Comparison of ENCODE assay signal across 8 mouse cellular contexts in the genomic region with DNA sequence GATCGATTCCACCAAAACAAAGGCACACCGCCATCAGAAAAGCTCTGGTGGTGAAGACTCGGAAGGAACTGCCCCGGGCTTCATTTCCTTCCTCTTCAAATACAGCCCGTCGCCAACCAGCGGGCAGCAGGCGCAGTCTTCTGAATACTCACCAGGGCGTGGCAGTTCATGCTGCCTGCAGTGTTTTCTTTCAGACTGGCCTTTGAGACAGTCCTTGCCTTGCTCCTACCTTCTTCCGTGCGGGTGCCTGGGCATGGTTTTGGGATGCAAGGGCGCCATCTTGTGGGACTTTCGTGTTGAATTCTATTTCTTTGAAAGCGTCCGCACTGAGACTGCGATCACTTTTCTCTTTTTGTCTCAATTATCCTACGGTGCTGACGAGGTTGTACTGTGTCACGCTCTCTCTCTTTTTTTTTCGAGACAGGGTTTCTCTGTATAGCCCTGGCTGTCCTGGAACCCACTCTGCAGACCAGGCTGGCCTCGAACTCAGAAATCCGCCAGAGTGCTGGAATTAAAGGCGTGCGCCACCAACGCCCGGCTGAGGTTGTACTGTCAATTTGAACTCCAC. TPM values are rescaled to one million over a fixed set of nuclear protein-coding genes. Genes with fewer than 3 reads are reported as not detected.
A peak's percentile ranks its signal among the peaks of the same experiment; 100 is the strongest.
DNase-seq lines count a peak whose midpoint lies in the region; ATAC-seq and TF ChIP-seq lines count a peak whose summit lies in the region.

No protein-coding gene starts in this region.

- ATAC-seq in activated CD4-positive, CD25-positive, alpha-beta regulatory T cell, adult 4 months = peak; percentile 92
- ATAC-seq in hindbrain, embryonic 16.5 days = peak; percentile 93
- peak; percentile 97 for ATAC-seq in megakaryocyte, adult 5-6 weeks (ENCODE audit: poor library complexity, severe bottlenecking)

- H3K9me3 ChIP-seq in hindbrain, embryonic 16.5 days (ENCODE audit: control insufficient read depth, low read length) = no peaks in the 10 kb centered on the region

- no peak overlapping the region; the same call in 1 of the 2 replicates for H3K27ac ChIP-seq in hindbrain, embryonic 16.5 days (ENCODE audit: low read depth, low read length)
- peak overlapping the region; percentile 62 for H3K27ac ChIP-seq in left cerebral cortex, adult 2 months

- intact Hi-C loops in left cerebral cortex, adult 2 months (cut with DNase I) = loop anchor here (1.0 kb wide), 2 partner anchors 84 to 230 kb away; partner anchors contain the start of genes Mrpl57 and Ska3

- peak overlapping the region; percentile 66 for H3K9ac ChIP-seq in hindbrain, embryonic 16.5 days (ENCODE audit: low read depth, low read length)

- H3K4me3 ChIP-seq in hindbrain, embryonic 16.5 days (ENCODE audit: low read length) = peak overlapping the region; percentile 33
- peak overlapping the region; percentile 36 for H3K4me3 ChIP-seq in left cerebral cortex, adult 2 months

- DNase-seq in cerebellum, postnatal 4 days (ENCODE audit: low spot score in 2 of 2) = peak; percentile 71 to 80
- peak; percentile 87 for DNase-seq in gastrocnemius, adult 18-20 months (ENCODE audit: low spot score)
- peak; percentile 83 to 85 for DNase-seq in left cerebral cortex, adult 2 months (ENCODE audit: extremely low spot score in 1 of 2, low spot score in 2 of 2)
- DNase-seq in right cerebral cortex, adult 18-20 months = peak; percentile 90
- DNase-seq in urinary bladder, adult 2 months (ENCODE audit: low spot score) = peak; percentile 66

- 20% methylated on average over 26 of the region's 26 CpGs for WGBS in hindbrain, embryonic 16.5 days

- no peaks in the 10 kb centered on the region for H3K27me3 ChIP-seq in hindbrain, embryonic 16.5 days (replicated peaks; ENCODE audit: control insufficient read depth, insufficient read depth, low read length)

- peak overlapping the region; percentile 54 for H3K4me2 ChIP-seq in hindbrain, embryonic 16.5 days (ENCODE audit: low read length)

- H3K36me3 ChIP-seq in hindbrain, embryonic 16.5 days (ENCODE audit: control insufficient read depth, insufficient read depth, low read length) = no peaks in the 10 kb centered on the region

- peak; percentile 75 for TF ChIP-seq CTCF in left cerebral cortex, adult 2 months (IDR thresholded peaks at IDR 0.05)

- H3K4me1 ChIP-seq in hindbrain, embryonic 16.5 days (ENCODE audit: control insufficient read depth, insufficient read depth, low read depth, low read length) = 0 out of 2 replicates have a peak, but pooled peaks cover 2% of the 10 kb centered on the region

RNA-seq across cellular contexts. Expression of gene Zdhhc20, which starts 20.5 kb away (rescaled TPM):
- polyA plus RNA-seq in activated CD4-positive, CD25-positive, alpha-beta regulatory T cell, adult 4 months (2017; shearing (Covaris generic)) = 100 to 1,000 TPM; 212 to 237 TPM
- total RNA-seq in gastrocnemius, adult 18-20 months (2021) = 1 to 10 TPM; 3.5 to 4.3 TPM
- 33.8 and 36.1 TPM in 2 replicates for polyA plus RNA-seq in hindbrain, embryonic 16.5 days (2015; fragmentation: Nextera tagmentation; extraction: Ambion mirVana)
- total RNA-seq in left cerebral cortex, adult 2 months (2021) = 10 to 100 TPM; 35.2 to 37.4 TPM
- 51.5 and 54.5 TPM in 2 replicates for total RNA-seq in megakaryocyte, adult 5-6 weeks (2015)
- 60.1 and 91.5 TPM in 2 replicates for total RNA-seq in megakaryocyte, adult 5-6 weeks (2017)
- 29.8 and 31.0 TPM in 2 replicates for polyA plus RNA-seq in urinary bladder, adult 2 months (2012; rRNA removed)

Comparison
In these comparisons a context has a peak if more than half of its experiments do, and no peak if none do; other contexts are left out.
1. RNA of gene Zdhhc20, which starts 20.5 kb away (total RNA-seq): 51.5 to 91.5 TPM in megakaryocyte, adult 5-6 weeks and 35.2 to 37.4 TPM in left cerebral cortex, adult 2 months; 3.5 to 4.3 TPM in gastrocnemius, adult 18-20 months; every median in the first group is over 4 times any median in the second.
2. Peak in every context shown above with its lines, with median percentiles within 50 percentile points of each other: ATAC-seq and DNase-seq.